In genomic region chr10:121261036-121261592, GRCm38 (mm10) we compare ENCODE assay signal across 20 mouse cellular contexts.
"Had no signal": no experiment of that assay in that cellular context is flagged by ENCODE, and none has a peak within 500 bp of the region (broad histone marks: within the 10 kb centered on the region; RNA-seq: fewer than 3 reads in every experiment).

No protein-coding gene starts in this region.

- H3K27ac ChIP-seq: liver, embryonic 13.5 days; liver, embryonic 15.5 days; macrophage; midbrain, embryonic 12.5 days; midbrain, embryonic 15.5 days; neural tube, embryonic 12.5 days had no signal

- H3K27me3 ChIP-seq: liver, embryonic 13.5 days; liver, embryonic 15.5 days; midbrain, embryonic 15.5 days; neural tube, embryonic 12.5 days had no signal

- ATAC-seq: liver, postnatal 0 days; midbrain, embryonic 15.5 days had no signal

- H3K36me3 ChIP-seq: liver, embryonic 13.5 days; liver, embryonic 15.5 days; midbrain, embryonic 12.5 days had no signal

- H3K4me1 ChIP-seq: liver, embryonic 13.5 days; liver, embryonic 15.5 days; midbrain, embryonic 12.5 days; midbrain, embryonic 15.5 days; neural tube, embryonic 12.5 days had no signal

- H3K4me2 ChIP-seq: liver, embryonic 11.5 days; liver, embryonic 13.5 days; liver, embryonic 15.5 days; midbrain, embryonic 12.5 days; midbrain, embryonic 15.5 days; neural tube, embryonic 12.5 days had no signal

- H3K4me3 ChIP-seq: liver, embryonic 13.5 days; liver, embryonic 15.5 days; megakaryocyte, embryonic 14.5 days; midbrain, embryonic 12.5 days; midbrain, embryonic 15.5 days; neural tube, embryonic 12.5 days had no signal

- DNase-seq: liver; liver, embryonic 13.5 days; liver, postnatal 0 days; lung, adult 2 months; lung, postnatal 14 days; retina, postnatal 1 day; right cerebral cortex, adult 18-20 months; right cerebral cortex, postnatal 25 days; right cerebral cortex, postnatal 4 days; spleen, adult 18-20 months; thymus, adult 18-20 months; thymus, postnatal 25 days; thymus, postnatal 4 days had no signal

- H3K9me3 ChIP-seq: liver, embryonic 13.5 days; liver, embryonic 15.5 days; midbrain, embryonic 12.5 days; midbrain, embryonic 15.5 days; neural tube, embryonic 12.5 days had no signal

- H3K9ac ChIP-seq: liver, embryonic 13.5 days; liver, embryonic 15.5 days; liver, postnatal 0 days; midbrain, embryonic 12.5 days; midbrain, embryonic 15.5 days; neural tube, embryonic 12.5 days had no signal
